Mouse (Mus musculus): ENCODE data around the gene Parpbp. TPM values are rescaled to one million over a fixed set of nuclear protein-coding genes. Genes with fewer than 3 reads are reported as not detected.

Parpbp gene
- polyA plus RNA-seq, 1 experiment from 2014 or later, result 4.2 TPM

GRCm38 (mm10) chr10:88067377-88067776, 79.4 kb downstream of the Parpbp start:
- no peaks in the 10 kb centered on the region for H3K4me1 ChIP-seq (ENCODE audit: insufficient read depth)
- no peaks in the 10 kb centered on the region for H3K27me3 ChIP-seq (ENCODE audit: insufficient read depth, low read length)
- TF ChIP-seq EP300 (IDR thresholded peaks at IDR 0.05; ENCODE audit: low read depth) (no peak), CTCF (IDR thresholded peaks at IDR 0.05; ENCODE audit: low read depth) (no peak)
- 72% methylated on average over 3 of the region's 3 CpGs for WGBS (ENCODE audit: insufficient replicate concordance)
- no peaks in the 10 kb centered on the region for H3K36me3 ChIP-seq (replicated peaks; ENCODE audit: insufficient read depth, low read length)
- no peak overlapping the region for H3K4me3 ChIP-seq (ENCODE audit: low read depth, low read length)
- H3K27ac ChIP-seq (ENCODE audit: low read depth), result no peak overlapping the region
- ATAC-seq, result no peak
- H3K9me3 ChIP-seq (ENCODE audit: low read length), result no peaks in the 10 kb centered on the region
- DNase-seq, result no peak
- no peak overlapping the region for H3K9ac ChIP-seq (replicated peaks)
- H3K4me2 ChIP-seq (ENCODE audit: low read depth, low read length), result no peak overlapping the region

GRCm38 (mm10) chr10:88064872-88065271, 81.9 kb downstream of the Parpbp start:
- Histone ChIP-seq H3K27ac (ENCODE audit: low read depth) (no peak overlapping the region), H3K4me1 (ENCODE audit: insufficient read depth) (no peaks in the 10 kb centered on the region), H3K27me3 (ENCODE audit: insufficient read depth, low read length) (no peaks in the 10 kb centered on the region), H3K9ac (replicated peaks) (no peak overlapping the region), H3K4me3 (ENCODE audit: low read depth, low read length) (no peak overlapping the region), H3K36me3 (replicated peaks; ENCODE audit: insufficient read depth, low read length) (no peaks in the 10 kb centered on the region), H3K4me2 (ENCODE audit: low read depth, low read length) (no peak overlapping the region), H3K9me3 (ENCODE audit: low read length) (no peaks in the 10 kb centered on the region)
- DNase-seq (no peak), ATAC-seq (no peak)
- TF ChIP-seq CTCF (IDR thresholded peaks at IDR 0.05; ENCODE audit: low read depth) (no peak), EP300 (IDR thresholded peaks at IDR 0.05; ENCODE audit: low read depth) (no peak)
- 41% methylated on average over 2 of the region's 2 CpGs for WGBS (ENCODE audit: insufficient replicate concordance)

- WGBS (ENCODE audit: insufficient replicate concordance), result 79% methylated on average over 4 of the region's 4 CpGs
- Histone ChIP-seq H3K4me3 (ENCODE audit: low read depth, low read length) (no peak overlapping the region), H3K9me3 (ENCODE audit: low read length) (no peaks in the 10 kb centered on the region), H3K4me2 (ENCODE audit: low read depth, low read length) (no peak overlapping the region), H3K4me1 (ENCODE audit: insufficient read depth) (no peaks in the 10 kb centered on the region), H3K36me3 (replicated peaks; ENCODE audit: insufficient read depth, low read length) (no peaks in the 10 kb centered on the region), H3K27me3 (ENCODE audit: insufficient read depth, low read length) (no peaks in the 10 kb centered on the region), H3K9ac (replicated peaks) (no peak overlapping the region), H3K27ac (ENCODE audit: low read depth) (no peak overlapping the region)
- no peak for DNase-seq
- no peak for ATAC-seq
- TF ChIP-seq EP300 (IDR thresholded peaks at IDR 0.05; ENCODE audit: low read depth), result no peak
- no peak for TF ChIP-seq CTCF (IDR thresholded peaks at IDR 0.05; ENCODE audit: low read depth)
These were observed 83.3 kb downstream of the Parpbp start for GRCm38 (mm10) chr10:88063436-88063835.

- H3K9me3 ChIP-seq (ENCODE audit: low read length), result no peaks in the 10 kb centered on the region
- no peaks in the 10 kb centered on the region for H3K27me3 ChIP-seq (ENCODE audit: insufficient read depth, low read length)
- 61% methylated on average over 14 of the region's 14 CpGs for WGBS (ENCODE audit: insufficient replicate concordance)
- TF ChIP-seq EP300 (IDR thresholded peaks at IDR 0.05; ENCODE audit: low read depth) (no peak), CTCF (IDR thresholded peaks at IDR 0.05; ENCODE audit: low read depth) (peak; percentile 13; the same call in 1 of the 2 replicates)
- H3K4me2 ChIP-seq (ENCODE audit: low read depth, low read length), result no peak overlapping the region
- ATAC-seq, result no peak
- no peaks in the 10 kb centered on the region for H3K36me3 ChIP-seq (replicated peaks; ENCODE audit: insufficient read depth, low read length)
- H3K9ac ChIP-seq (replicated peaks), result no peak overlapping the region
- no peak for DNase-seq
- H3K4me1 ChIP-seq (ENCODE audit: insufficient read depth), result no peaks in the 10 kb centered on the region
- H3K27ac ChIP-seq (ENCODE audit: low read depth), result no peak overlapping the region
- H3K4me3 ChIP-seq (ENCODE audit: low read depth, low read length), result no peak overlapping the region
These were observed 89.6 kb downstream of the Parpbp start for GRCm38 (mm10) chr10:88056950-88057649.

- H3K9ac ChIP-seq (replicated peaks), result no peak overlapping the region
- H3K4me3 ChIP-seq (ENCODE audit: low read depth, low read length), result no peak overlapping the region
- H3K27me3 ChIP-seq (ENCODE audit: insufficient read depth, low read length), result no peaks in the 10 kb centered on the region
- no peak overlapping the region for H3K27ac ChIP-seq (ENCODE audit: low read depth)
- no peaks in the 10 kb centered on the region for H3K4me1 ChIP-seq (ENCODE audit: insufficient read depth)
- 46% methylated on average over 14 of the region's 14 CpGs for WGBS (ENCODE audit: insufficient replicate concordance)
- no peak for TF ChIP-seq EP300 (IDR thresholded peaks at IDR 0.05; ENCODE audit: low read depth)
- no peak for TF ChIP-seq CTCF (IDR thresholded peaks at IDR 0.05; ENCODE audit: low read depth)
- no peak overlapping the region for H3K4me2 ChIP-seq (ENCODE audit: low read depth, low read length)
- H3K9me3 ChIP-seq (ENCODE audit: low read length), result no peaks in the 10 kb centered on the region
- H3K36me3 ChIP-seq (replicated peaks; ENCODE audit: insufficient read depth, low read length), result no peaks in the 10 kb centered on the region
- DNase-seq (no peak), ATAC-seq (no peak)
These were observed 92.3 kb downstream of the Parpbp start for GRCm38 (mm10) chr10:88054233-88054985.

GRCm38 (mm10) chr10:88046098-88046771, 100.5 kb downstream of the Parpbp start:
- DNase-seq (no peak), ATAC-seq (no peak)
- Histone ChIP-seq H3K36me3 (replicated peaks; ENCODE audit: insufficient read depth, low read length) (no peaks in the 10 kb centered on the region), H3K4me3 (ENCODE audit: low read depth, low read length) (no peak overlapping the region), H3K4me2 (ENCODE audit: low read depth, low read length) (no peak overlapping the region), H3K27ac (ENCODE audit: low read depth) (no peak overlapping the region), H3K9ac (replicated peaks) (no peak overlapping the region), H3K4me1 (ENCODE audit: insufficient read depth) (no peaks in the 10 kb centered on the region), H3K9me3 (ENCODE audit: low read length) (no peaks in the 10 kb centered on the region), H3K27me3 (ENCODE audit: insufficient read depth, low read length) (no peaks in the 10 kb centered on the region)
- 74% methylated on average over 11 of the region's 11 CpGs for WGBS (ENCODE audit: insufficient replicate concordance)
- TF ChIP-seq CTCF (IDR thresholded peaks at IDR 0.05; ENCODE audit: low read depth) (no peak), EP300 (IDR thresholded peaks at IDR 0.05; ENCODE audit: low read depth) (no peak)
